Mouse (Mus musculus) heart, embryonic 14.5 days (tissue): ENCODE measurements around the gene Ttc27. TPM values are rescaled to one million over a fixed set of nuclear protein-coding genes. Genes with fewer than 3 reads are reported as not detected.

Source experiments
- ATAC-seq: fragments of 200-750 bp; cut with Nextera tagmentation; 2 replicates; pipeline ENCODE4 v1.8.0; 2017; ENCODE audit warnings: low read depth, moderate TSS enrichment; ENCODE audit not compliant: insufficient number of reproducible peaks, insufficient read depth, low FRiP score
- H3K27ac ChIP-seq, 2 experiments: fragments of 200-500 bp in 1 of 2; fragments of 300-500 bp in 1 of 2; sonication (generic) in 1 of 2; replicated peaks in 1 of 2; 2 replicates each; pipeline ENCODE4 v1.5.1; 2012 to 2014; ENCODE audit warnings: low read depth in 2 of 2, low read length in 2 of 2, control low read depth in 1 of 2, mild to moderate bottlenecking in 1 of 2, mixed read lengths in 1 of 2; ENCODE audit not compliant: control insufficient read depth in 1 of 2, insufficient read depth in 1 of 2
- H3K27me3 ChIP-seq: fragments of 300-500 bp; sonication (generic); 2 replicates; pipeline ENCODE4 v1.6.1; 2014; ENCODE audit warnings: mild to moderate bottlenecking, low read length, control low read depth; ENCODE audit not compliant: control insufficient read depth, insufficient read depth
- H3K36me3 ChIP-seq: fragments of 300-500 bp; sonication (generic); 2 replicates; pipeline ENCODE4 v1.6.1; 2014; ENCODE audit warnings: mild to moderate bottlenecking, control low read depth, low read length, mixed read lengths; ENCODE audit not compliant: control insufficient read depth, insufficient read depth
- H3K4me1 ChIP-seq, 2 experiments: fragments of 200-500 bp in 1 of 2; fragments of 300-500 bp in 1 of 2; sonication (generic) in 1 of 2; 2 replicates each; pipeline ENCODE4 v1.6.1; 2012 to 2014; ENCODE audit warnings: low read length in 2 of 2, control low read depth in 1 of 2, mixed read lengths in 1 of 2; ENCODE audit not compliant: control insufficient read depth in 2 of 2, insufficient read depth in 2 of 2
- H3K4me2 ChIP-seq: fragments of 300-500 bp; sonication (generic); 2 replicates; pipeline ENCODE4 v1.6.1; 2014; ENCODE audit warnings: mild to moderate bottlenecking, low read length
- H3K4me3 ChIP-seq, 2 experiments: fragments of 200-500 bp in 1 of 2; fragments of 300-500 bp in 1 of 2; sonication (generic) in 1 of 2; 2 replicates each; pipeline ENCODE4 v1.5.1; 2012 to 2014; ENCODE audit warnings: low read length in 2 of 2, mild to moderate bottlenecking in 2 of 2, control low read depth in 1 of 2, low read depth in 1 of 2, moderate library complexity in 1 of 2; ENCODE audit not compliant: control insufficient read depth in 1 of 2, insufficient read depth in 1 of 2
- H3K9ac ChIP-seq: fragments of 300-500 bp; sonication (generic); 2 replicates; pipeline ENCODE4 v1.6.1; 2014; ENCODE audit warnings: mild to moderate bottlenecking, low read length
- H3K9me3 ChIP-seq: fragments of 300-500 bp; sonication (generic); 2 replicates; pipeline ENCODE4 v1.6.1; 2016; ENCODE audit warnings: low read length, control low read depth; ENCODE audit not compliant: control insufficient read depth
- WGBS: fragments of 180-500 bp; shearing (Covaris S2); extraction: QIAGEN DNeasy Blood & Tissue Kit; methylation state at CpG from one replicate; pipeline ENCODE4 v1.1.7; 2014; 5-methylcytosine and 5-hydroxymethylcytosine counted together
- polyA plus RNA-seq: library from polyadenylated mRNA; unstranded; fragments of >200 nt; fragmentation: Nextera tagmentation; extraction: Ambion mirVana; gene quantifications from 2 replicates; pipeline ENCODE4 v1.2.1, GENCODE M21; 2014

Gene Ttc27
- polyA plus RNA-seq, 1 experiment from 2014 or later, result 15.3 TPM

GRCm38 (mm10) chr17:74860180-74860993 lies 142.9 kb downstream of the Ttc27 start:
- 63% methylated on average over 17 of the region's 17 CpGs for WGBS
- H3K4me3 ChIP-seq, result no peak overlapping the region

GRCm38 (mm10) chr17:74863845-74864244 lies 146.3 kb downstream of the Ttc27 start:
- ATAC-seq, result no peak
- WGBS, result 71% methylated on average over 5 of the region's 5 CpGs

More at GRCm38 (mm10) chr17:74860180-74860993, 142.9 kb downstream of the Ttc27 start:
- H3K9me3 ChIP-seq, result no peaks in the 10 kb centered on the region
- ATAC-seq, result no peak
- no peak overlapping the region for H3K4me2 ChIP-seq
- H3K4me1 ChIP-seq, result peaks cover 6 to 9% of the 10 kb centered on the region in 2 experiments; a peak in 3 of 4 replicates
- no peaks in the 10 kb centered on the region for H3K27me3 ChIP-seq
- no peak overlapping the region for H3K9ac ChIP-seq
- no peak overlapping the region for H3K27ac ChIP-seq
- no peaks in the 10 kb centered on the region for H3K36me3 ChIP-seq

GRCm38 (mm10) chr17:74864790-74865548 lies 147.4 kb downstream of the Ttc27 start:
- Histone ChIP-seq H3K9me3 (no peaks in the 10 kb centered on the region), H3K4me2 (no peak overlapping the region), H3K27me3 (no peaks in the 10 kb centered on the region), H3K9ac (no peak overlapping the region), H3K27ac (no peak overlapping the region), H3K36me3 (no peaks in the 10 kb centered on the region), H3K4me3 (no peak overlapping the region), H3K4me1 (peaks cover 42 to 48% of the 10 kb centered on the region in 2 experiments)
- ATAC-seq, result no peak
- WGBS, result 88% methylated on average over 10 of the region's 10 CpGs

More at GRCm38 (mm10) chr17:74863845-74864244, 146.3 kb downstream of the Ttc27 start:
- H3K36me3 ChIP-seq, result no peaks in the 10 kb centered on the region
- peaks cover 33 to 42% of the 10 kb centered on the region in 2 experiments for H3K4me1 ChIP-seq
- no peaks in the 10 kb centered on the region for H3K27me3 ChIP-seq
- H3K4me3 ChIP-seq, result no peak overlapping the region
- no peak overlapping the region for H3K27ac ChIP-seq
- H3K9me3 ChIP-seq, result no peaks in the 10 kb centered on the region
- no peak overlapping the region for H3K9ac ChIP-seq
- no peak overlapping the region for H3K4me2 ChIP-seq

GRCm38 (mm10) chr17:74865694-74866564 lies 148.4 kb downstream of the Ttc27 start:
- Histone ChIP-seq H3K27ac (peak overlapping the region; percentile 85 to 95), H3K4me1 (peaks cover 46 to 58% of the 10 kb centered on the region in 2 experiments), H3K4me3 (no peak overlapping the region), H3K9ac (peak overlapping the region; percentile 12), H3K36me3 (no peaks in the 10 kb centered on the region), H3K27me3 (no peaks in the 10 kb centered on the region), H3K9me3 (no peaks in the 10 kb centered on the region), H3K4me2 (peak overlapping the region; percentile 44)
- WGBS, result 52% methylated on average over 16 of the region's 16 CpGs
- no peak for ATAC-seq

GRCm38 (mm10) chr17:74866565-74867507 lies 149.3 kb downstream of the Ttc27 start:
- no peaks in the 10 kb centered on the region for H3K36me3 ChIP-seq
- H3K4me2 ChIP-seq, result peak overlapping the region; percentile 44
- H3K27ac ChIP-seq, result peak overlapping the region; percentile 85 to 95
- H3K9me3 ChIP-seq, result no peaks in the 10 kb centered on the region
- H3K9ac ChIP-seq, result peak overlapping the region; percentile 12
- peak; percentile 22; the same call in 1 of the 2 replicates for ATAC-seq
- H3K4me1 ChIP-seq, result peaks cover 52 to 65% of the 10 kb centered on the region in 2 experiments
- 16% methylated on average over 11 of the region's 11 CpGs for WGBS
- no peak overlapping the region for H3K4me3 ChIP-seq
- no peaks in the 10 kb centered on the region for H3K27me3 ChIP-seq

- H3K27me3 ChIP-seq, result no peaks in the 10 kb centered on the region
- H3K4me2 ChIP-seq, result no peak overlapping the region
- WGBS, result 33% methylated on average over 12 of the region's 12 CpGs
- H3K4me1 ChIP-seq, result peaks cover 54 to 73% of the 10 kb centered on the region in 2 experiments
- H3K27ac ChIP-seq, result peak overlapping the region; percentile 63 to 95
- no peak for ATAC-seq
- no peak overlapping the region for H3K9ac ChIP-seq
- H3K36me3 ChIP-seq, result no peaks in the 10 kb centered on the region
- no peaks in the 10 kb centered on the region for H3K9me3 ChIP-seq
- H3K4me3 ChIP-seq, result no peak overlapping the region
Measured at GRCm38 (mm10) chr17:74868185-74868907, 150.8 kb downstream of the Ttc27 start.
